Mouse (Mus musculus): ENCODE measurements around the gene Gm10401. TPM values are rescaled to one million over a fixed set of nuclear protein-coding genes. Genes with fewer than 3 reads are reported as not detected.

Gm10401 gene
- polyA plus RNA-seq, 1 experiment from 2014 or later: 13.5 TPM

- peaks cover 49% of the 10 kb centered on the region for H3K4me1 ChIP-seq (replicated peaks)
- H3K9me3 ChIP-seq (replicated peaks): no peaks in the 10 kb centered on the region
- H3K9ac ChIP-seq: no peak overlapping the region
- peaks cover 16% of the 10 kb centered on the region for H3K36me3 ChIP-seq
- no peak overlapping the region for H3K4me3 ChIP-seq
- H3K27me3 ChIP-seq: no peaks in the 10 kb centered on the region
- no peak overlapping the region for H3K27ac ChIP-seq
- WGBS: 40% methylated on average over 4 of the region's 4 CpGs
- H3K4me2 ChIP-seq: no peak overlapping the region
- no peak for ATAC-seq (replicated peaks; ENCODE audit: insufficient number of reproducible peaks, insufficient read depth, low FRiP score, low read depth)
These were observed 31.9 kb downstream of the Gm10401 start for GRCm38 (mm10) chr5:115066245-115066644.

- H3K4me2 ChIP-seq: no peak overlapping the region
- no peak overlapping the region for H3K27ac ChIP-seq
- 89% methylated on average over 7 of the region's 7 CpGs for WGBS
- peaks cover 45% of the 10 kb centered on the region for H3K4me1 ChIP-seq (replicated peaks)
- ATAC-seq (replicated peaks; ENCODE audit: insufficient number of reproducible peaks, insufficient read depth, low FRiP score, low read depth): no peak
- no peaks in the 10 kb centered on the region for H3K9me3 ChIP-seq (replicated peaks)
- no peak overlapping the region for H3K9ac ChIP-seq
- H3K36me3 ChIP-seq: peaks cover 16% of the 10 kb centered on the region
- H3K27me3 ChIP-seq: no peaks in the 10 kb centered on the region
- no peak overlapping the region for H3K4me3 ChIP-seq
These were observed 34.7 kb downstream of the Gm10401 start for GRCm38 (mm10) chr5:115063391-115063790.

DNA sequence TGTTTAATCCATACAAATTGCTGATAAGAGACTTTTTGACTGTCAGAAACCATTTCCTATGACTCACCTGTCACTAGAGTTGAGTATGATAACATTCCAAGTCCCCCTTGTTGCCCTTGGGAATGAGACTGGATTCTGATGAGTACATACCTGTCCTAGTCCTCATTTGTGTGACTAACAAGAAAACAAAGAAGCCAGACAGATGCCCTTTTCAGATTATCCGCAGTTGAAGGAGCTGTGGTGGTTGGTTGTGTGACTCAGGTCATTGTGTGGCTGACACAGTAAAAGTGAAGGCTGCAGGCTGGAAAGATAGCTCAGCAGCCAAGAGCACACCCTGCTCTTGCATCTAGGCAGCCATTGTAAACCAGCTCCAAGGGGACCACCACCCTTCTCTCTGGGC is 35.5 kb downstream of the Gm10401 start:
- 68% methylated on average over 1 of the region's 1 CpGs for WGBS
- ATAC-seq (replicated peaks; ENCODE audit: insufficient number of reproducible peaks, insufficient read depth, low FRiP score, low read depth): no peak
- no peaks in the 10 kb centered on the region for H3K27me3 ChIP-seq
- peaks cover 16% of the 10 kb centered on the region for H3K36me3 ChIP-seq
- no peak overlapping the region for H3K4me2 ChIP-seq
- H3K9ac ChIP-seq: no peak overlapping the region
- no peak overlapping the region for H3K4me3 ChIP-seq
- no peaks in the 10 kb centered on the region for H3K9me3 ChIP-seq (replicated peaks)
- no peak overlapping the region for H3K27ac ChIP-seq
- peaks cover 40% of the 10 kb centered on the region for H3K4me1 ChIP-seq (replicated peaks)

GRCm38 (mm10) chr5:115060977-115061376 is 37.1 kb downstream of the Gm10401 start:
- Histone ChIP-seq H3K27me3 (no peaks in the 10 kb centered on the region), H3K36me3 (peaks cover 16% of the 10 kb centered on the region), H3K4me2 (no peak overlapping the region), H3K9me3 (replicated peaks) (no peaks in the 10 kb centered on the region), H3K4me1 (replicated peaks) (peaks cover 31% of the 10 kb centered on the region), H3K4me3 (no peak overlapping the region), H3K27ac (no peak overlapping the region), H3K9ac (no peak overlapping the region)
- no peak for ATAC-seq (replicated peaks; ENCODE audit: insufficient number of reproducible peaks, insufficient read depth, low FRiP score, low read depth)
- WGBS: 86% methylated on average over 3 of the region's 3 CpGs

DNA sequence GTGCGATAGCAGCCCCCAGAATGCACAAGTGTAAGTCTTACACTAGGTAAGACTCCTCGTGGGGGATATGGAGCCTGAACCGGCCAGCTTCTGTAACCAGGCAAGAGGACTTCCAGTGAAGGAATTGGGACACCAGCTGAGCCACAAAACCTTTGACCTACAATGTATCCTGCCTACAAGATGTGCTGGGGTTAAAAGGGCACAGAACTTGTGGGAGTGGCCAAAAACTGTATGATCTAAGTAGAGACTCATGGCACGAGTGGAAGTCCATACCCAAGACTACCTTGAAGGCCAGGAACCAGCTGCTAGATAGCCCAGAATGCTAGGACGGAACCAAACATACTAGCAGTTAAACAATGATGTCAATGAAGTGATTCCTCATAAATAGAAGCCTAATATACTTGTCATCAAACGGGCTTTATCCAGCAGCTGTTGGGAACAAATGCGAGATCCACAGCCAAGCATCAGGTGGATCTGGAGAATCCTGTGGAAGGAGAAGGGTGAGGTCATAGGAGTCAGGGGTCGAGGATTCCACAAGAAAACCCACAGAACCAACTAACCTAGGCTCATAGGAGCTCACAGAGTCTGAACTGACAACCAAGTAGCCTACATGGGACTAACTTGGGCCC is 37.9 kb downstream of the Gm10401 start:
- Histone ChIP-seq H3K4me1 (replicated peaks) (peaks cover 27% of the 10 kb centered on the region), H3K36me3 (peaks cover 16% of the 10 kb centered on the region), H3K9ac (no peak overlapping the region), H3K4me2 (no peak overlapping the region), H3K9me3 (replicated peaks) (no peaks in the 10 kb centered on the region), H3K27ac (no peak overlapping the region), H3K4me3 (no peak overlapping the region), H3K27me3 (no peaks in the 10 kb centered on the region)
- ATAC-seq (replicated peaks; ENCODE audit: insufficient number of reproducible peaks, insufficient read depth, low FRiP score, low read depth): no peak
- 79% methylated on average over 8 of the region's 8 CpGs for WGBS

DNA sequence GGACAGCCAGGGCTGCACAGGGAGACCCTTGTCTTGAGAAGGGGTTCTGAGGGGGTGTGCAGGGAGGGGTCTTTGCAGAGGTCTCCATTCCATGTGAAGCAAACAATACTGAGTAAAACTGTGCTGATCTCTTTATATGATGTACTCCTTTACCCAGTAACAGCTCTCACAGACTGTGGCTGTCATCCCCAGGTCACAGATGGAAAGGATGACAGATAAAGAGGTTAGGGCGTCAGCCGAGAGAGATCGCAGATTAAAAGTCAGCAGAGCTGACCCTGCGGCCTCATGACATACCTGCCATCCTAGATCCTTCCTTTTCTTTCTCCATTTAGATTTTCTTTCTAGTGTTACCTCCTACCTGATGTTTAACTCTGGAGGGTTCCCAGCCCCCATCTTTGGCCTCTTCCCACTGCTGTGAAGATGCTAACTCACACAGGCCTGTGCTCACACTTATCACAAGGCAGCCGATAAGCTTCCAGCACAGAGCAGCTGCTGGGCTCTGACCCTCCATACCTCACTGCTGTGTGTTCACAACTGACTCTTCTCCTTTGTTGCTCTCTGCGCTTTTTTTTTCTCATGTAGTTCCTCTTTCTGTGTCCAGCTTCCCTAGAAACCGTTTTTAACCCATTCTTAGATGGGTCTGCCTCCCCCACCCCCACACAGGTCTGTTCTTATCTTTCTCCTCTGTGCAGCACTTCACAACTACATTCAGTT is 39.4 kb downstream of the Gm10401 start:
- no peak for ATAC-seq (replicated peaks; ENCODE audit: insufficient number of reproducible peaks, insufficient read depth, low FRiP score, low read depth)
- Histone ChIP-seq H3K4me3 (no peak overlapping the region), H3K9me3 (replicated peaks) (no peaks in the 10 kb centered on the region), H3K27ac (peak overlapping the region; percentile 45), H3K4me2 (no peak overlapping the region), H3K36me3 (peaks cover 16% of the 10 kb centered on the region), H3K9ac (no peak overlapping the region), H3K27me3 (no peaks in the 10 kb centered on the region), H3K4me1 (replicated peaks) (peaks cover 30% of the 10 kb centered on the region)
- 28% methylated on average over 7 of the region's 7 CpGs for WGBS

DNA sequence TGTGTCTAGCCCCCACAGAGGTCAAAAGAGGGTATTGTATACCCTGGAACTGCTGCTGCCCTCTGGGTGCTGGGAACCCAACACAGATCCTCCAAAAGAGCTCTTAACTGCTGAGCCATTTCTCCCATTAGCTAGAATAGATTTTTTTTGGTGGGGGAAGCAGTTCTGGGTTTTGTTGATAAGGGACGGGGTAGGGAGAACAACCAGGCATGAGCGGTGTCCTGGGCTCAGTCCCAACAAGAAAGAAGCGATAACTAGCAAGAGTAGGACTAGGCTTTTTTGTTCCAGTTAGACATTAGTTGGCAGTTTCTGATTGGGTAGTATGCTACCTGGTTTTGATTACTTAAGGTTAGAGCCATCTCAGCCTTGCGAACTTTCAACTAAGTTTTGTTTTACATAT is 40.9 kb downstream of the Gm10401 start:
- peaks cover 42% of the 10 kb centered on the region for H3K4me1 ChIP-seq (replicated peaks)
- ATAC-seq (replicated peaks; ENCODE audit: insufficient number of reproducible peaks, insufficient read depth, low FRiP score, low read depth): no peak

GRCm38 (mm10) chr5:115055418-115055817 is 42.7 kb downstream of the Gm10401 start:
- Histone ChIP-seq H3K27ac (no peak overlapping the region), H3K4me2 (no peak overlapping the region), H3K9me3 (replicated peaks) (no peaks in the 10 kb centered on the region), H3K4me3 (no peak overlapping the region), H3K9ac (no peak overlapping the region), H3K4me1 (replicated peaks) (peaks cover 47% of the 10 kb centered on the region), H3K36me3 (no peaks in the 10 kb centered on the region), H3K27me3 (no peaks in the 10 kb centered on the region)
- ATAC-seq (replicated peaks; ENCODE audit: insufficient number of reproducible peaks, insufficient read depth, low FRiP score, low read depth): no peak
- WGBS: 38% methylated on average over 6 of the region's 6 CpGs

More for the DNA sequence above, 40.9 kb downstream of the Gm10401 start:
- 78% methylated on average over 4 of the region's 4 CpGs for WGBS
- Histone ChIP-seq H3K36me3 (0 out of 2 replicates have a peak, but pooled peaks cover 6% of the 10 kb centered on the region), H3K4me2 (no peak overlapping the region), H3K9me3 (replicated peaks) (no peaks in the 10 kb centered on the region), H3K27ac (no peak overlapping the region), H3K27me3 (no peaks in the 10 kb centered on the region), H3K4me3 (no peak overlapping the region), H3K9ac (no peak overlapping the region)

DNA sequence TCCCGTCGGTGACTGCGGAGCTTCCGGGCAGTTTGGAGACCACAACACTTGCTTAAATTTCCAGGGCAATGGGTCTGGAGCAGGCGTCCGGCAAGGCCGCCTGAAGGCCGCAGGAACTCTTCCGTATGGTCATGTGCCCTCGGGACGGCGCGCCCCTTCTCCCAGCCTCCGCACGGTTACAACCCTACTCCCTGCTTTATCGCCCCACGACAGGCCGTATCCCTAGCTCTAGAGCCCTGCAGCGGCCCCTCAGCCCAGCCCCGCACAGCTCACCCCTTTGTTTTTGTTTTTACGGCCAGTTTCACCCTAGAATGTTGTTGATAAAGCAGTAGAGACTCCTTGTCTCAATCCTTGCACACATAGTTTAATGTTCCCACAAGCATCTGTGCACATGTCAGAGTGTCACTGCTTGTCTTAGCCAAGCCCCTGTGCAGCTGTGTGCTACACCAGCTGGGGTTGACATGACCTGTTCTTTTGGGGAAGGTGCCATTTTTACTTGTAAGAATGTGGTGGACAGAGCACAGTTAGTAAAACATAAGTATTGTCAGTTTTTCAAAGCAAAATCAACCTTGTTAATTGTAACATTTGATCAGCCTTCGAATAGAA is 44.2 kb downstream of the Gm10401 start:
- no peaks in the 10 kb centered on the region for H3K27me3 ChIP-seq
- no peak overlapping the region for H3K27ac ChIP-seq
- no peaks in the 10 kb centered on the region for H3K36me3 ChIP-seq
- no peak overlapping the region for H3K9ac ChIP-seq
- no peak for ATAC-seq (replicated peaks; ENCODE audit: insufficient number of reproducible peaks, insufficient read depth, low FRiP score, low read depth)
- no peak overlapping the region for H3K4me3 ChIP-seq
- no peak overlapping the region for H3K4me2 ChIP-seq
- H3K9me3 ChIP-seq (replicated peaks): no peaks in the 10 kb centered on the region
- H3K4me1 ChIP-seq (replicated peaks): peaks cover 41% of the 10 kb centered on the region
- WGBS: 71% methylated on average over 22 of the region's 22 CpGs

- Histone ChIP-seq H3K4me3 (no peak overlapping the region), H3K36me3 (no peaks in the 10 kb centered on the region), H3K9me3 (replicated peaks) (no peaks in the 10 kb centered on the region), H3K27ac (no peak overlapping the region), H3K4me2 (no peak overlapping the region), H3K9ac (no peak overlapping the region), H3K27me3 (no peaks in the 10 kb centered on the region), H3K4me1 (replicated peaks) (peaks cover 37% of the 10 kb centered on the region)
- ATAC-seq (replicated peaks; ENCODE audit: insufficient number of reproducible peaks, insufficient read depth, low FRiP score, low read depth): no peak
- WGBS: 64% methylated on average over 8 of the region's 8 CpGs
These were observed 45.5 kb downstream of the Gm10401 start for GRCm38 (mm10) chr5:115052546-115052945.

- H3K36me3 ChIP-seq: no peaks in the 10 kb centered on the region
- ATAC-seq (replicated peaks; ENCODE audit: insufficient number of reproducible peaks, insufficient read depth, low FRiP score, low read depth): no peak
- no peaks in the 10 kb centered on the region for H3K27me3 ChIP-seq
- H3K9me3 ChIP-seq (replicated peaks): no peaks in the 10 kb centered on the region
- H3K4me2 ChIP-seq: no peak overlapping the region
- no peak overlapping the region for H3K4me3 ChIP-seq
- peaks cover 33% of the 10 kb centered on the region for H3K4me1 ChIP-seq (replicated peaks)
- 80% methylated on average over 6 of the region's 6 CpGs for WGBS
- no peak overlapping the region for H3K9ac ChIP-seq
- H3K27ac ChIP-seq: no peak overlapping the region
These were observed 47.3 kb downstream of the Gm10401 start for GRCm38 (mm10) chr5:115050776-115051175.

All from heart, embryonic 15.5 days (tissue).